Mouse (Mus musculus): ENCODE data around the gene Dock4. TPM values are rescaled to one million over a fixed set of nuclear protein-coding genes. Genes with fewer than 3 reads are reported as not detected.

Dock4 gene
- polyA plus RNA-seq, 1 experiment from 2014 or later = 25.1 TPM

DNA sequence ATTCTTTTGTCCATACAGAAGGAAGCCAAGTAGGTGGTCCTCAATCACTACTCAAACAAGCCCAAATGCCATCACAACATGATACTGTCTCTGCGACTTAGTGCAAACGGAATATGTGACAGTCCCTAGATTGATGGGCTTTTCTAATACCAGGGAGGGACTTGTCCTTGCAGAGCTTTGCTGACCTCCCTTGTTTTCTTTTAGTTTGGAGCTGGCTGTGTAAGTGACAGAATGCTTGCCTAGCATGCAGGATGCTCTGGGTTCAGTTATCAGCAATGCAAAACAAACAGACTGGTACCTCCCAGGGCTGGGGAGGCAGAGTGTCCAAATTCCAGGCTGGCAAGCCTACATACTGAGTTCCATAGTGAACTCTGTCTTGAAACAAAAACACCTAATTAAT lies 7.7 kb upstream of the Dock4 start:
- Histone ChIP-seq H3K27me3 (ENCODE audit: insufficient read depth, poor library complexity, severe bottlenecking) (no peaks in the 10 kb centered on the region), H3K9me3 (no peaks in the 10 kb centered on the region), H3K27ac (peak overlapping the region; percentile 29; the same call in 1 of the 2 replicates), H3K4me3 (no peak overlapping the region), H3K36me3 (no peaks in the 10 kb centered on the region), H3K4me1 (replicated peaks) (peaks cover 26% of the 10 kb centered on the region)
- 10% methylated on average over 2 of the region's 2 CpGs for WGBS
- no peak for DNase-seq (ENCODE audit: low spot score)

DNA sequence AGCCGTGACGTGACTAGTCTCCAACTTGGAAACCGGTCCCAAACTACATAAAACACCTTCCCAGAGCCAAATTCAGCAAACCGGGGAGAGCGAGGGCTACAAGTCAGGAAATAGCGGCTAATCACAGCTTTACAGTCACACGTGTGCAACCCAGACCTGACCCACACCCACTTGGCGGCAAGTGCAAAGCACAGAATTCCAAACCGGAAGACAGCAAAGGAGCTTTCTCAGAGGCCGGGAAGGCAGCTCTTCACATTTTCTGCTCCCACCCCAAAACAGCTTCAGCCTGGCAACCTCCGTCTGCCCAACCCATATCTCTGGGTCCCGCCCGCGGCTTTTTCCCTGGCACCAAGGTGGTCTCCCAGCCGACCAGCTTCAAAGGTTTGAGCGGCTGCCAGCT lies 546 bp upstream of the Dock4 start:
- 1% methylated on average over 16 of the region's 16 CpGs for WGBS
- H3K4me3 ChIP-seq = peak overlapping the region; percentile 82
- H3K9me3 ChIP-seq = no peaks in the 10 kb centered on the region
- DNase-seq (ENCODE audit: low spot score) = no peak
- peaks cover 43% of the 10 kb centered on the region for H3K4me1 ChIP-seq (replicated peaks)
- peak overlapping the region; percentile 94 for H3K27ac ChIP-seq
- no peaks in the 10 kb centered on the region for H3K27me3 ChIP-seq (ENCODE audit: insufficient read depth, poor library complexity, severe bottlenecking)
- H3K36me3 ChIP-seq = no peaks in the 10 kb centered on the region

- Histone ChIP-seq H3K36me3 (no peaks in the 10 kb centered on the region), H3K27me3 (ENCODE audit: insufficient read depth, poor library complexity, severe bottlenecking) (no peaks in the 10 kb centered on the region), H3K9me3 (no peaks in the 10 kb centered on the region), H3K4me3 (peak overlapping the region; percentile 82), H3K27ac (peak overlapping the region; percentile 94), H3K4me1 (replicated peaks) (peaks cover 43% of the 10 kb centered on the region)
- WGBS = under 1% methylated on average over 44 of the region's 44 CpGs
- DNase-seq (ENCODE audit: low spot score) = peak; percentile 71
Observed at GRCm38 (mm10) chr12:40446450-40447381, 964 bp downstream of the Dock4 start.

GRCm38 (mm10) chr12:40447561-40448355 lies 2.0 kb downstream of the Dock4 start:
- Histone ChIP-seq H3K9me3 (no peaks in the 10 kb centered on the region), H3K27me3 (ENCODE audit: insufficient read depth, poor library complexity, severe bottlenecking) (no peaks in the 10 kb centered on the region), H3K27ac (no peak overlapping the region), H3K4me1 (replicated peaks) (peaks cover 43% of the 10 kb centered on the region), H3K4me3 (peak overlapping the region; percentile 82), H3K36me3 (peaks cover 4% of the 10 kb centered on the region; the same call in 1 of the 2 replicates)
- WGBS = 19% methylated on average over 10 of the region's 10 CpGs
- DNase-seq (ENCODE audit: low spot score) = no peak

DNA sequence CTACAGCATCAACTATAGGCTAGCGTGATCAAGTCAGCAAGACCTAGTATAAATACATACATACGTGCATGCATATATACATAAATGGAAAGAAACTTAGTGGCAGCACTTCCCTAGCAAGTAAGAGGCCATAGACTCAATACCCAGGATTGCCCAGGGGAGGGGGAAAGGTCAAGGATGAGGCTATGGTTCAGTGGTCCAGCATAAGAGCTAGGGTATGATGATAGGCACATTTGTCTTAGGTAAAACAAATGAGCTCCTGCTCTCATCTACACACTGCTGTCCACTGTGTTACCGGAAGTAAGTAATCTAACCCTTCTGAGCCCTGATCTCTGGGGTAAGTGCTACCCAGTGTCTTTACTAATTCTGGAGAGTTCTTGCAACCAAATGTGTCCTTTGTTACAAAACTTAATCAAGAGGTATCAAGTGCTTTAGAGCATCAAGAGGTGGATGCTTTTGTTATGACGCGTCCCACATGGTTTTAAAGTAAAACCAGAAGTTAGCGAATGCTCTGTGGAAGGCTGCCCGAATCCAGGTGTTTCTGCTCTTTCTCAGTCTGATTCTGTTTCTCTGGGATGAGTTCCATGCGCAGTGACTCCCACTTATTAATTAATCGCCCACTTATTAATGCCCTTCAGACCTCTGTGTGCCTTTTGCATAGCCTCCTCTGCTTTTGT lies 3.5 kb downstream of the Dock4 start:
- no peak overlapping the region for H3K27ac ChIP-seq
- WGBS = 73% methylated on average over 9 of the region's 9 CpGs
- no peaks in the 10 kb centered on the region for H3K9me3 ChIP-seq
- no peak for DNase-seq (ENCODE audit: low spot score)
- peaks cover 4% of the 10 kb centered on the region; the same call in 1 of the 2 replicates for H3K36me3 ChIP-seq
- H3K4me1 ChIP-seq (replicated peaks) = peaks cover 43% of the 10 kb centered on the region
- no peaks in the 10 kb centered on the region for H3K27me3 ChIP-seq (ENCODE audit: insufficient read depth, poor library complexity, severe bottlenecking)
- no peak overlapping the region for H3K4me3 ChIP-seq

DNA sequence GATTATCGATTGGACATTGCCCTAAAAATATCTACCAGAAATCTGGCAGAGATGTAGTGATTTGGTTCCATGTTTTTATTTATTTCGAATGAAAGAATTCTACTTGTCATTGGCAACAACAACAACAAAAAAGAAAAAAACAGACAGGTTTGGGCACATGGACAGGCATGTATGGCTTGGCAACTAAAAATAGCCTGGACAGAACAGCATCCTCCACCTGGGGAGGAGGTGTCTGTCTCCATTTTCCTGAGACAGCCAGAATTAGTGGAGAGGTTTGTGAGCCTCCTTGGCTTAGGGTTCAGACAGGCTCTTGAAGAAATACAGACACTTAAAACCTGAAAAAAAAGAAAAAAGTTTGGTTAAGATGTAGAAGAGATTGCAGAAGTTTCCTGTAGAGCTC lies 10.8 kb downstream of the Dock4 start:
- no peaks in the 10 kb centered on the region for H3K27me3 ChIP-seq (ENCODE audit: insufficient read depth, poor library complexity, severe bottlenecking)
- no peak overlapping the region for H3K27ac ChIP-seq
- 90% methylated on average over 2 of the region's 2 CpGs for WGBS
- no peak for DNase-seq (ENCODE audit: low spot score)
- H3K4me1 ChIP-seq (replicated peaks) = peaks cover 12% of the 10 kb centered on the region
- H3K36me3 ChIP-seq = peaks cover 4% of the 10 kb centered on the region; the same call in 1 of the 2 replicates
- no peaks in the 10 kb centered on the region for H3K9me3 ChIP-seq
- no peak overlapping the region for H3K4me3 ChIP-seq

DNA sequence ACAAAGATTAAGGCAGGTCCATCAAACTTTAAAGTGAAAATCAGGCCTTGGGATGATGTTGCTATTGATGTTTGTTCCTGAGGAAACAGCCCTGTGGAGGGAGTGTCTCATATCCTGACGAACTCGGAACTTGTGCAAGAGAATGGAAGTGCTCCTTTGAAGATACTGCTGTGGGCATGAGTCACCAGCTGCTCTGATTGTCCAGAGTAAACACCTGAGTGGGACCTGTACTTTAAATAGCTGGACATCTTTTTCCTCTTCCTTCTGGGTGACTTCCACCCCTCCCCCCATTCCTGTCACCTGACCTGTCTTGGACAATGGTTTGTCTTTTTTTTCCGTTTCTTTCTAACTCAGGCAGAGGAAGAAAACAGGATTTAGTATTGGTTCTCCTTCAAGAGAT lies 13.2 kb downstream of the Dock4 start:
- no peaks in the 10 kb centered on the region for H3K9me3 ChIP-seq
- no peak for DNase-seq (ENCODE audit: low spot score)
- no peak overlapping the region for H3K27ac ChIP-seq
- H3K36me3 ChIP-seq = no peaks in the 10 kb centered on the region
- H3K4me1 ChIP-seq (replicated peaks) = peaks cover 29% of the 10 kb centered on the region
- no peak overlapping the region for H3K4me3 ChIP-seq
- no peaks in the 10 kb centered on the region for H3K27me3 ChIP-seq (ENCODE audit: insufficient read depth, poor library complexity, severe bottlenecking)
- WGBS = 70% methylated on average over 3 of the region's 3 CpGs

DNA sequence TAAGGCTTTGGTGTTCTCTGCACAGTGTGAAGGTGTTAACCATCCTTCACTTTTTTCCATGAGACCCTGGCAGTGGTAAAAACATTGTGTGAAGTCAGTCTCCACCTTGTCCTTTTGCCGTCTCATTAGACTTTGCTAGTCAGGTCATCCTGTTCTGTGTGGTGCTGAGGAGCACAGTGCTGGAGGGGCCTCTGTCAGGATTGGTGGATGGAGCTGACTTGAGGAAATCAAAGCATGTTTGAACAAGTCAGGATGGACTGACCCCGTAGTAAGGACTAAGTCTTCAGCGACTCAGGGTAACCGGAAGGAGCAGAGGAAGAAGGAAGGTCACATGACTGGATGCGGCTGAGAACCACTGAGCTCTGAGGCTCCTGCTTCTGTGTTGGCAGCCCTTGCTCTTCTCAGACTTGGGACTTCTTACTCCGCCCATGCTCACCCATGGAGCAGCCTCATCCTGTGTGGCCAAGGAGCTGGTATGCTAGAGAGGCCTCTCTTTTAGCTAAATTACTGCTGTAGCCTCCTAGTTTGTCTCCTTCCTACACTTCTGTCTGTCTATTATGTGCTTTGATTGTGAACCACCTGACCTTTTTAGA lies 14.0 kb downstream of the Dock4 start:
- no peaks in the 10 kb centered on the region for H3K36me3 ChIP-seq
- no peak overlapping the region for H3K4me3 ChIP-seq
- H3K9me3 ChIP-seq = no peaks in the 10 kb centered on the region
- H3K4me1 ChIP-seq (replicated peaks) = peaks cover 37% of the 10 kb centered on the region
- DNase-seq (ENCODE audit: low spot score) = no peak
- 76% methylated on average over 6 of the region's 6 CpGs for WGBS
- H3K27me3 ChIP-seq (ENCODE audit: insufficient read depth, poor library complexity, severe bottlenecking) = no peaks in the 10 kb centered on the region
- H3K27ac ChIP-seq = peak overlapping the region; percentile 4; the same call in 1 of the 2 replicates

GRCm38 (mm10) chr12:40462693-40463235 lies 17.0 kb downstream of the Dock4 start:
- Histone ChIP-seq H3K4me1 (replicated peaks) (peaks cover 56% of the 10 kb centered on the region), H3K27ac (no peak overlapping the region; the same call in 1 of the 2 replicates), H3K9me3 (no peaks in the 10 kb centered on the region), H3K4me3 (no peak overlapping the region), H3K27me3 (ENCODE audit: insufficient read depth, poor library complexity, severe bottlenecking) (no peaks in the 10 kb centered on the region), H3K36me3 (no peaks in the 10 kb centered on the region)
- DNase-seq (ENCODE audit: low spot score) = no peak
- 42% methylated on average over 7 of the region's 7 CpGs for WGBS

- DNase-seq (ENCODE audit: low spot score) = no peak
- Histone ChIP-seq H3K27me3 (ENCODE audit: insufficient read depth, poor library complexity, severe bottlenecking) (no peaks in the 10 kb centered on the region), H3K36me3 (no peaks in the 10 kb centered on the region), H3K4me3 (no peak overlapping the region), H3K27ac (peak overlapping the region; percentile 64), H3K4me1 (replicated peaks) (peaks cover 56% of the 10 kb centered on the region), H3K9me3 (no peaks in the 10 kb centered on the region)
- 60% methylated on average over 2 of the region's 2 CpGs for WGBS
Observed at GRCm38 (mm10) chr12:40463828-40464227, 18.1 kb downstream of the Dock4 start.

DNA sequence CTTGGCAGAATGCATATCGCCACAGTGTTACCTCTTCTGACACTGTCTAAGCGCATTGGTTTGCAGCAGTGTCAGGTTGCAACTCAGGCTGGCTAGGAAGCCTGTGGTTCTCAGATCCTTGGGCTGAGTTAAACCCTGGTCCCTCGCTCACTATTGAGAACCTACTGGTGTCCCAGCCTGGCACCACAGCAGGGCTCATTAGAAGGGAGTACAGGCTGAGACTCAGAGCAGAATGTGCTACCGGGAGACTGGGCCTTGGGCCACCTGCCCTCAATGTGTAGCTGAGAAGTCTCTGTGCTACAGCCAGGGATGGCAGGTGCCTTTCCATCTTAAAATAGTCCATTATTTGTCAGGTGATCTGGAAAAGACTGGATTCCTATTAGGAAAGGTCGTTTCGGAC lies 18.5 kb downstream of the Dock4 start:
- H3K4me3 ChIP-seq = no peak overlapping the region
- DNase-seq (ENCODE audit: low spot score) = no peak
- no peaks in the 10 kb centered on the region for H3K9me3 ChIP-seq
- no peaks in the 10 kb centered on the region for H3K36me3 ChIP-seq
- H3K27ac ChIP-seq = peak overlapping the region; percentile 64
- no peaks in the 10 kb centered on the region for H3K27me3 ChIP-seq (ENCODE audit: insufficient read depth, poor library complexity, severe bottlenecking)
- peaks cover 52% of the 10 kb centered on the region for H3K4me1 ChIP-seq (replicated peaks)
- WGBS = 64% methylated on average over 6 of the region's 6 CpGs

DNA sequence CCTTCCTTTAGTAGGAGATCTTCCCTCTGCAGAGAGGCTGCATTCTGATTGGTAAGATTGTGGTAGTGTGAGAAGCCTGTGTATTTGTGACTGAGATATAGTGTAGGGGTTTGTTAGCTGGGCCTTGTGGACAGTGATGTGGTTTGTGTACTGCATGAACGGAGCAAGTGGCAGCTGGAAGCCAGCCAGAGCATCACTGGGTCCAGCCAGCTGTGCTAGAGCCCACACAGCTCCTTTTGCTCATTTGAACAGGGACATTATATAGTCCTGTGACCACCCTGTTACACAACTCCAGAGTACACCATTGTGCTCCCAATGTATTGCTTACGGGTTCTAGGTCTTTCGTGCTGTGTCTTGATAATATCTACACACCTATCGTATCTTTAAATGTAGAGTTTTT lies 22.5 kb downstream of the Dock4 start:
- DNase-seq (ENCODE audit: low spot score) = no peak
- Histone ChIP-seq H3K4me3 (no peak overlapping the region), H3K9me3 (no peaks in the 10 kb centered on the region), H3K27me3 (ENCODE audit: insufficient read depth, poor library complexity, severe bottlenecking) (no peaks in the 10 kb centered on the region), H3K36me3 (no peaks in the 10 kb centered on the region), H3K27ac (no peak overlapping the region), H3K4me1 (replicated peaks) (peaks cover 53% of the 10 kb centered on the region)
- WGBS = 94% methylated on average over 4 of the region's 4 CpGs

All from hindbrain, embryonic 10.5 days (tissue).